Mouse (Mus musculus): Measurements from ENCODE around the gene Cdc20.

DNA sequence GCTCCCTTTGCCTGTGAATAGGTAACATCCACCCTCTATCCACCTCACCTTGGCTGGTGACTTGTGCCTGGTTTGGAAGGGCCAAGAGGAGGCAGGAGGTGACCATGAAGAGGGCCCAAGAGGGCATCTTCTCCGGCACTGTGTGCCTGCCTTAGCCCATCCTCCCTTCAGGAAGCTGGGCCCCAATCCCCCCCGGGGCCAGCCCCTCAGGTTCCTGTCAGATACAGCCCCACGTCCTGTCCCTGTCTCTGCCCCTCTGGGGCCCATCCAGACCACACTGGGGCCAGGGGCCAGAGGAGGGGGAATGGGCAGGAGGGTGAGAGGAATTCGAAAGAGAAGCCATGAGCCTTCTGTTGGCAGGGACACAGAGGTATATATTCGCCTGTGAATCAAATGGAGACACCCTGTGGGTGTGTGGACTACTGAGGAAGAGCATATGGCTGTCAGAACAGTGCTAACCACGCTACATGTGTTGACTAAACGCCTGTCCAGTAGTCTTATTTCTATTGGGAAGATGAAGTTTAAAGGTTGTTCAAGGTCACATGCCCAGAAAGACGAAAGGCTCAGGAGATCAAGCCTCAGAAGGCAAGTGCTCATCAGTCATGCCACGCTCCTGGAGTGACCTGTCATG, 20.3 kb upstream of the Cdc20 start, which contains the start of gene Mpl:
- TF ChIP-seq NANOG (IDR thresholded peaks at IDR 0.05; ENCODE audit: borderline replicate concordance, low read length) (no peak), CTCF (conservative IDR thresholded peaks at IDR 0.05; ENCODE audit: low read length) (no peak), POU5F1 (IDR thresholded peaks at IDR 0.05; ENCODE audit: borderline replicate concordance, low read length) (no peak)

Measured in E14TG2a.4 (cell line).